Mouse (Mus musculus): Measurements from ENCODE around the gene Thsd4.

Gene Thsd4

GRCm38 (mm10) chr9:60380550-60380949, 141.3 kb downstream of the Thsd4 start:
- DNase-seq (ENCODE audit: low spot score): no peak

GRCm38 (mm10) chr9:60378235-60378634, 143.6 kb downstream of the Thsd4 start:
- DNase-seq (ENCODE audit: low spot score): no peak

GRCm38 (mm10) chr9:60373161-60373737, 148.6 kb downstream of the Thsd4 start:
- no peak for DNase-seq (ENCODE audit: low spot score)

GRCm38 (mm10) chr9:60368516-60368915, 153.3 kb downstream of the Thsd4 start:
- DNase-seq (ENCODE audit: low spot score): no peak

GRCm38 (mm10) chr9:60367617-60368305, 154.1 kb downstream of the Thsd4 start:
- no peak for DNase-seq (ENCODE audit: low spot score)

DNA sequence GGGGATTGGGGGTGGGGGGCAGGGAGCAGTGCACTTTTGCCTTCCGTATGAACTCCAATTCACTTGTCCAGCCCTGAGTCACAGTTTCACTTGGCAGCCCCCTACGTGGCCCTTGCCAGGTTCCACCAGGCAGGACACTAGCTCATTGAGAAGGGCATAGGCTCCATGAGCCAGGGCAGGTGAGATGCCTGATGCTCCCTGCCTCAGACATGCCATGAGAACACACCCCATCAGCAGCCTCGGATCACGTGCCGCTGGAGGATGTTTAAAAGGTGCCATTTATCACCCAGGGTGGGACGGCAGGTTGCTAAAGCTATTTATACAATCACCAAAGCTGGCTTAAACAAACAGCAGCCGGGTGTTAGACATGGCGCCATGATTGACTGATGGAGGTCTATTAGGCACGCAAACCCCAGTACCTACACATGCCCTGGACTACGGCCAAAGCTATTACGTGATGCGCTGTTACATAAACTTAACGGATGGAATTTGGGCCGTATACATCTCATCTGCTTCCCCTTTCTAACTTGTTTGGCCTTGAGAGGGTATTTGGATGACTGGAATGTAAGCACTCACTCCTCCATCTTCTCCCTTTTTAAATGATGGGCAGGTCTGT, 157.6 kb downstream of the Thsd4 start:
- no peak for DNase-seq (ENCODE audit: low spot score)

DNA sequence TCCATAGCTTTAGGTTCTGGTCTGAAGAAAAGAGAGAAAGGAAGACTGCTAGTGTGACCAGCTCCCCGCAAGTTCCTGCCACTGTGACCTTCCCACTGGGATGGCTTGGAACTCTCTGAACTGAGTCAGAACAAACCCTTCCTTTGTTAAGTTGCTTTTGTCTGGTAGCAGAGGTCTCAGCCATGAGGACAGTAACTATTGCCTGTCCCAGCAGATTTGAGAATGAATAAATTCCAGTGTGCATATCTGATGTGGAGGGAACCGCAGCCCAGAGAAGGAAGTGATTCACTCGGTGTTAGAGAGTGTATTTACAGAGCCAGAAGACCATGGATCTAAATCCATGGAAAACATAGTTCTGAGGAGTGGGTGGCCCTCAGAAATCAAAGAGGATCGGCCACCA, 169.5 kb downstream of the Thsd4 start:
- DNase-seq (ENCODE audit: low spot score): no peak

- DNase-seq (ENCODE audit: low spot score): no peak
These were observed 170.7 kb downstream of the Thsd4 start for GRCm38 (mm10) chr9:60351153-60351552.

GRCm38 (mm10) chr9:60336147-60336546, 185.7 kb downstream of the Thsd4 start:
- no peak for DNase-seq (ENCODE audit: low spot score)

GRCm38 (mm10) chr9:60335455-60335854, 186.4 kb downstream of the Thsd4 start:
- DNase-seq (ENCODE audit: low spot score): no peak

GRCm38 (mm10) chr9:60329911-60330310, 191.9 kb downstream of the Thsd4 start:
- DNase-seq (ENCODE audit: low spot score): no peak

DNA sequence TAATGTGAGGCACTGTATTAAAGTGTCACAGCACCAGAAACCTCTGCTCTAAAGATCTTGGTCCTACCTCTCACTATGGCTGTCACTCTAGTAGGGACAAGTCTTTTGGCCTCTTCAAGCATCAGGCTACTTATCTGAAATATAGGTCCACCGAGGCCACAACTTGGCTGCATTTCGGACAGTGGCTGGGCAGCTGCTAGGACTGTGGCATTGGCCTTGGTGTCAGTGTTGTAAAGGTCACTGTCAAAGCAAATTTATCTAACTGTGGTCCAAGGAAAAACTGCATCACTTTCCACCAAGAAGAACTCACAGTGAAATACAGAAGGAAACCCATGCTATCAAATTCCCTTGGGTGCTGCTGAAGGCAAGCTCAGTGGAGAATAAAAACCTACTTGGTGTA, 197.1 kb downstream of the Thsd4 start:
- no peak for DNase-seq (ENCODE audit: low spot score)

DNA sequence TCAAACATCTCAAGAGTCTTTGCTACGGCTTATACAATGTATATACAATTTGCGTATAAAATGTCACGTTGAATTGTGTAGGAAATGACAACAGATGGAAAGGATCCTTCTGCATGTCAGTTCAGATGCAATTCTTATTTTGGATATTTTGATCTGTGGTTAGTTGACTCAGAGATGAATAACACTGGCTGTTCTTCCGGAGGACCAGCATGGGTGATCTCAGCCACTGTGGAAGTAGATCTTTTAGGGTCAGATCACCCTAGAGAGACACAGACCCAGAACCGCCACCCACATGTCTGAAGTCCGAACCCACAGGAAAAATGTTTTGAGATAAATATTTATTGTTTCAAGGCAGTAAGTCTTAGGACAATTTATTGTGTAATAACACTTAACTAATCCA, 198.4 kb downstream of the Thsd4 start:
- DNase-seq (ENCODE audit: low spot score): no peak

GRCm38 (mm10) chr9:60317291-60317690, 204.6 kb downstream of the Thsd4 start:
- no peak for DNase-seq (ENCODE audit: low spot score)

DNA sequence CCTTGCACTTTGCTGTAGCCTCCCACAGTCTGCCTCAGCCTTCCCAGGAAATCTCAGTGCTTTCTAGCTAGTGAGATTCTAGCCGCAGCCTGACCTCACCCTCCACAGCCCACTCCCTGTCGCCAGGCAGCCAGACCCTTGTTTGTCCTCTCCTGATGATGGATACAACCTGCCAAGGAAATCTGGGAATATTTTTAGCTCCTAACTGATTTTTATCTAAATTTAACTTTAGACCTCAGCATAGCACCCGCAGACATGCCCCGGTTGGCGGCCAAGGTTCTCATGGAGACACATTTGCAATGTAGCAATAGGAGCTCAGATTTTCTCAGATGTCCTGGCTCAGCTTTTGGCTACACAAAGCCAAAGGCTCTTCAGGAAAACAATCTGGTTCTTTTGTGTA, 205.3 kb downstream of the Thsd4 start:
- no peak for DNase-seq (ENCODE audit: low spot score)

- DNase-seq (ENCODE audit: low spot score): no peak
These were observed 206.3 kb downstream of the Thsd4 start for GRCm38 (mm10) chr9:60315533-60315932.

GRCm38 (mm10) chr9:60313661-60314060, 208.2 kb downstream of the Thsd4 start:
- no peak for DNase-seq (ENCODE audit: low spot score)

GRCm38 (mm10) chr9:60312670-60313069, 209.2 kb downstream of the Thsd4 start:
- no peak for DNase-seq (ENCODE audit: low spot score)

GRCm38 (mm10) chr9:60311594-60312128, 210.2 kb downstream of the Thsd4 start:
- no peak for DNase-seq (ENCODE audit: low spot score)

DNA sequence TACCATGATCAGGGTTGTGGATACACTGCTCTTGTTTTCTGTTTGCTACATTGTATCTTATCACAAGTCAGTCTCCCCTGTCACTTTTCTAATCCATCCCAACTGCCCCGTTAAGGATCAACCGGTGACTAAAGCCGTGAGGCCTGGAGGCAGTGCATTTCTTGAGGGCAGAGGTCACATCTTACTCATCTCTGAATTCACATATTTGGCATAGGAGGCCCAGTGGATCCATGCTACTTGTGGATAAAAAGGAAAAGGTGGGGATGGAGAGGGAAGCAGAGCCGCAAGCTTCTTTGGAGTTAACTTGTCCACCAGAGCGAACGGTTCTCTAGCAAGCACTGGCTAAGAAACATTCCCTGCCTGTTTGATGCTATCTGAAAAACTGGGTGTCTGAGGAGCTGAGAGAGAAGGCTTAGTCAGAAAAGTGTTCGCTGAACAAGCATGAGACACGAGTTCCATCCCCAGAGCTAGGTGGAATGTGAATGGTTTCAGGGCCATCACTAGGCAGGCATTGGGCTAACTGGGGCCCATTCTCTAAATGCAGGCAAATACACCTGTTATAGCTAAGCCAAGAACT, 211.0 kb downstream of the Thsd4 start:
- DNase-seq (ENCODE audit: low spot score): no peak

- DNase-seq (ENCODE audit: low spot score): no peak
These were observed 211.8 kb downstream of the Thsd4 start for GRCm38 (mm10) chr9:60309786-60310711.

- DNase-seq (ENCODE audit: low spot score): no peak
These were observed 213.7 kb downstream of the Thsd4 start for GRCm38 (mm10) chr9:60308182-60308581.
